Mouse (Mus musculus): ENCODE results near the gene Taok3.

The Taok3 gene

DNA sequence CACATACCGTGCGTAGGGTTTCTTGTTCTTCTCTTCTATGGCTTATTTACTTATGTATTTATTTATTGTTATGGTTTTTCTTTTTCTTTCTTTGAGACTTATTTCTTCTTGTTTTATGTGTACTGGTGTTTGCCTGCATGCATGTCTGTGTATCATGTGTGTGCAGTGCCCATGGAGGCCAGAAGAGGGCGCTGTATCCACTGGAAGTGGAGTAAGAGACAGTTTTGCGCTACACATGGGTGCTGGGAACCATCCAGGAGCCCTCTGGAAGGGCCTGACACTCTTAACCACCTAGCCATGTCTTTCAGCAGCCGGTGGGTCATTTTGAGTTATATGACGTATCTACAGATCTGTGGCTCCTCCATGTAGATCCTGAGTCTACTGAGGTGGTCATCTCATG is 64.9 kb downstream of the Taok3 start:
- DNase-seq: no peak

DNA sequence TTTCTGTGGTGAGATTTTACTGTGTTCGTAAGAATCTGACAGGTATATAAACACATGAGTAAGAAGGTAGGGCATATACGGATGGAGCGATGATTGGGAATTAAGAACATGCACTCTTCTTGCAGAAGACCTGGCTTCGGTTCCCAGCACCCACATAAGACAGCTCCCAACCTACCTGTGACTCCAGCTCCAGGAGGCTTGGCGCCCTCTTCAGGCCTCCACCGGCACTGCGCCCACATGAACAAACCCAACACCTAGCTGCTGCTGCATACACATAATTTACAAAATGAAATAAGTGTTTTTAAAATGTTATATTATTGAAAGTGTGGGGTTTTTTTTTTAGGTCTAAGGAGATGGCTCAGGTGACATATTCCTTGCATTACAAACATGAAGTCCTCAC is 65.7 kb downstream of the Taok3 start:
- DNase-seq: no peak

DNA sequence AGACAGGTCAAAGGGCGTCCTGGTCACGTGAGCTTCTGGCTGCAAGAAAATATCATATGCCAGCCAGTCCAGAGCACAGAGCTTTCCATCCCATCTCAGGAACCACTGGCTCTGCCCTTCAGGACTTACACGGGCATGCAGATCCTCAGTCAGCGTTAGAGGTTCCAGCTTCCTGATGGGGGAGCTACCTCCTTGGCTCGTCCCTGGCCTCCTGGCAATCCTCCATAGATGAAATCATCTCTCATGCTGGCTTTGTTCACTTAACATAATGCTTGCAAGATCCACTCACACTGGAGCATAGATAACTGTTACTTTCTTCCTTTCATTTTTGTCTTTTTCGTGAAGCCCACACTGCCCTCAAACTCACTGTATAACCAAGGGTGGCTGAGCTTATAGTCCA is 72.1 kb downstream of the Taok3 start:
- DNase-seq: no peak

- DNase-seq: no peak
These were observed 73.8 kb downstream of the Taok3 start for GRCm38 (mm10) chr5:117193748-117194147.

DNA sequence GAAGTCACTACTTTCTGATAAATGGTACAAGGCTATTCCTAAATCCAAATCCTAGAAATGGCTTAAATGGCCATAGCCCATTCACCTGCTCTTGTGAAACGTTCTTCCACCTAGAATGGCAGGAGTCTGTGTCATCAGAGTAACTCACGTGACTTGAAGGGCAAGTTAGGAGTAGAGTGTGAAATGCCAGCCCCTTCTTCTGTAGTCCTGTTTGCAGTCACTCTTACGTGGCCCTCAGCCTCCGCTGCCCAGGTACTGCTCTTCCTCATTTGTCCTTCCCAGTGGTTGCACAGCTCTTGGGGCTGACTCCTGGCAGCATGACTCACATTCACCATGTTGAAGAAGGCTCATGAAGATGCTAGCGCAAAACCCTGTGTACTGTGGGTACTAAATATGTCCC is 74.7 kb downstream of the Taok3 start:
- no peak for DNase-seq

- DNase-seq: no peak
These were observed 76.6 kb downstream of the Taok3 start for GRCm38 (mm10) chr5:117196551-117196950.

DNA sequence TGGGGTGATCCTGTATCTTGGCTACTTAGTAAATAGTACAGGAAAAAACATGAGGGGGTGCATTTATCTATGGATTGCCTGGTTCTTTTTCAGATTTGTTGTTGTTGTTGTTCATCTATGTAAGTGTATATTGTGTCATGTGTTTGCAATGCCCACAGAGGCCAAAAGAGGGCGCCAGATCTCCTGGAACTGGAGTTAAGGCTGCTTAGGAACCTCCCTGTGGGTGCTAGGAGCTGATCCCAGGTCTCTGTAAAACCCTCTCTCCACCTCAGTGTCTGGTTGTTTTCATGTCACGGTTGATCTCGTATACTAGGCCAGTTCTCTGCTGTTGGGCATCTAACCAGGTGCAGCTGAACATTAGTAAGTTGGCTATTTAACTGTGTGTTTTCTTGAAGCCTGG is 78.5 kb downstream of the Taok3 start:
- no peak for DNase-seq

DNA sequence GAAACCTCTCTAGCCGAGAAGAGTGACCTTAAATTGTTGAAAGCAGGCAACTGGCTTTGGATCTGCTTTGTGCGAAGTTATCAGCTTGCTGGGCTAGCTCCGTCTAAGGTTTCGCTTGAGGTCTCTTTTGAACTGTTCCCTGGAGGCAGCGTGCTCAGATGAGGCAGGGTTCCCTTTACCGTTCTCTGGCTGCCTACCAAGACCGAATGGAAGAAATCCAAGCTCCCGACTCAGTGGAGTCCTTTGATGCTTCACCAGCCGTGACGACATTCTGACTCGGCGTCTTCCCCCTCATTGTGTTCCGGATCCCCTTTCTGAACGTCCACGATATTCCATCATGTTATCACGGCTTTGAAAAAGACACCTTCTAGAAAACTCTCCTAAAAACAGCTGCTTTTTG is 87.4 kb downstream of the Taok3 start:
- DNase-seq: no peak

GRCm38 (mm10) chr5:117214016-117214415 is 94.1 kb downstream of the Taok3 start:
- DNase-seq: no peak

DNA sequence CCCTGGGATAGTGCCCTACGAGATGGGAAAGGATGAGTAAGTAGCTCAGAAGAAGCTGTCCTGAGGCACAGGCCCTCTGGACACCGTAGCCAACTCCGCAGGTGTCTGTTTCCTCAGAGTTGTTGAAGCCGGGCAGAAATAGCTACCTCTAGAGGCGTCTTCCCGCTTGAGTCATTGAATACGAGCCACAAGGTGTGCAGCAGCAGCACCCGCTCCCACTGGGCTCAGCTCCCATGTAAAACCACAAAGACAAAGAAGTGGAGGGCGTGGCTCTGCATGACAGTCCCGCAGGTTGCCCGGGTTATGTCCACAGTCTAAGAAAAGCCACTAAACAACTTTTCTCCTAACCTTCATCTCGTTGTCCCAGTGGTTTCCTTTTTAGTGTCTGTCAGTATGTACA is 111.1 kb downstream of the Taok3 start:
- DNase-seq: no peak

- no peak for DNase-seq
These were observed 116.6 kb downstream of the Taok3 start for GRCm38 (mm10) chr5:117236540-117236939.

- DNase-seq: no peak
These were observed 119.2 kb downstream of the Taok3 start for GRCm38 (mm10) chr5:117239106-117239505.

DNA sequence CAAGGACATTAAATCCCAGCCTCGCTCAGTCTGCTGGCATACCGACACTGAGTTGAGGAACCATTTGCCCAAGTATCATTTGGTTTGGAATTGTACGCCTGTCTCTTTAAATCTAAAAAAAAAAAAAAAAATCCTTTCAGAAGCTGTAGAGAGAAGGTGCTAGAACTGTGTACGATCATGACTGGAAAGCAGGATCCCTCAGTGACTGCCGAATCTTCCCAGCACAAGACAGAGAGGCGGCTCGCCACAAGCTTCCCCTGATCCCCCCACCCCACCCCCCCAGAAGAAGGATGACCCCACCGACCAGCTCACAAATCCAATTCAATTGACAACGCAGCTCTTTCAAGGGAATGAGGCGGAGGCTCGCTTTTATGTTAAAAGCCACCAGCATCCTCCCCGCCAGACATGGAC is 120.4 kb downstream of the Taok3 start:
- DNase-seq: no peak

DNA sequence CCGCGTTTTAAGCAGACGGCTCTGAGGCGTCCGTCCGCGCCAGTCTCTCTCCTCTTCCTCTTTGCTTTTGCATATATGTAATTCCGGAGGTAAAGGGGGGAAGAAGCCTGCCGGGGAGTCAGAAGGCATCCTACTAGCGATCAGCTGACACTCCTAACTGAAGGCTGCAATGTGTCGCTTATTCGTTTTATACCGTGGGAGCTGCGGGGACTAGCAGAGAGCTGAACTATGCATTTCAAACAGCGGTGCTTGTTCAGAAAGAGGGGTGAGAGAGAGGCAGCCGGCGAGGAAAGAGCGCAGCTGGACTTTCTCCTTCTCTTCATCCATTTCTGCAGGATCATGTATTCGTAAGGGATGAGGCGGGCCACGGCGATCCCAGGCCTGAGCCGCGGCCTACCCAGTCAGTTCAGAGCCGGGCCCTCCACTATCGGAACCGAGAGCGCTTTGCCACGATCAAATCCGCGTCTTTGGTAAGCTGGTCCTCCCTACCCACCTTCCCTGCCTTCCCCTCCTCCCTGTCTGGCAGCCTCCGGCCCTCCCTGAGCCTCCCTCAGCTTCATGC is 120.9 kb downstream of the Taok3 start:
- DNase-seq: no peak

DNA sequence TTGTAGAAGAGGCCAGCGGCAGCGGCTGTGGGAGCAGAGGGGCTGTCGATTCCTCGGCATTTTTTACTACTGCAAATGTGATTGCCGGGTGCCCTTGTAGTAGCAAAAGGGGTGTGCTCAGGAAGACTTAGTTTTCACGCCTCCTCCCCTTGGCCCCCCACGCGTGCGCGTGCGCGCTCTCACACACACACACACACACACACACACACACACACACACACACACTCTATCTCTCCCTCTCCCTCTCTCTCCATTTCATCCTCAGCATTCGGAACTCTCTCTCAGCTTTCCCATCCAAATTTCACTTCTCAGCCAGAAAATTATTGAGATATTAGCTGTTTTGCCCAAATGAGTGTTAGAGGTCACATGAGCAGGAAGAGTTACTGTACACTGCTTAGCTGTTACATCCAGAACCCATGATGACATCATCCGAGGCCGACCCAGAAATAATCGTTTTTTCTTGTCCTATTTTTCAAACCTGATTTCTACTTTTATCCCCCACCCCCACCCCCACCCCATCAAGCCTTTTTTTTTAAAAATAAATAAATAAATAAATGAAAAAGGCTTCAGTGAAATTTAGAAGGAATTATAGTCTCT is 122.1 kb downstream of the Taok3 start:
- DNase-seq: no peak

GRCm38 (mm10) chr5:117242671-117243478 is 122.9 kb downstream of the Taok3 start:
- no peak for DNase-seq

DNA sequence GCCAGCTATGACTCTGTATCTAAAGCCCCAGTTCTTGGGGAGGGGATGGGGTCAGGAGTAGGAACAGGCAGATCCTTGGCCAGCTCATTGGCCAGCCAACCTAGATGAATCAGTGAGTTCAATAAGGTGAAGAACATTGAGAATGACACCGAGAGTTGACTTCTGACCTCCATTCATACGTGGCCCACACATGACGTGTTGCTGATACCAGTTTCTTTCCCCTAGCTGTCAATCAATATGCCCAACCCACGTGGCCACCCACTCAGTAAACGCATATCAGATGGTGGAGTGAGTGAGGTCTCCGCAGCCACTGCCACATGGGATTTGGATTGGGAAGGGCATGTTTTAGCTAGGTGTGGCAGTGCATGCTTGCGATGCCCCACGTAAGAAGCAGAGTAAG is 125.2 kb downstream of the Taok3 start:
- DNase-seq: no peak

DNA sequence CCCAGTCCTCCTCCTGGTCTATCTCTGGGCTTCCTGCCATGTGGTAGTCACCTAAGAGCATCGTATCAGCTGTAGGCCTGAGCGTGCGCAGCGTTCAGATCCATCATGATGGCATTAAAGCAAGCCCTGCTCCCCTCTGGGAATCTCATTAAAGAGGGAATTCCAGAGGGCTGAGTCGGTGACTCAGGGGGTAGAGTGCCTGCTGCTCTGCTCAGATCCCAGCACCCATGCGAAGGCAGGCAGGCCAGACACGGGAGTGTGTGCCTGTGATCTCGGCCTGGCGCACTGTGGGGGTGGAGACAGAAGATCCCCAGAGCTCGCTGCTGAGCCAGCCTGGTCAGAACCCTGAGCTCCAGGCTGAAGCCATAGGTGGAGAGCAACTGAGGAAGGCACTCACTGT is 128.4 kb downstream of the Taok3 start:
- DNase-seq: no peak

DNA sequence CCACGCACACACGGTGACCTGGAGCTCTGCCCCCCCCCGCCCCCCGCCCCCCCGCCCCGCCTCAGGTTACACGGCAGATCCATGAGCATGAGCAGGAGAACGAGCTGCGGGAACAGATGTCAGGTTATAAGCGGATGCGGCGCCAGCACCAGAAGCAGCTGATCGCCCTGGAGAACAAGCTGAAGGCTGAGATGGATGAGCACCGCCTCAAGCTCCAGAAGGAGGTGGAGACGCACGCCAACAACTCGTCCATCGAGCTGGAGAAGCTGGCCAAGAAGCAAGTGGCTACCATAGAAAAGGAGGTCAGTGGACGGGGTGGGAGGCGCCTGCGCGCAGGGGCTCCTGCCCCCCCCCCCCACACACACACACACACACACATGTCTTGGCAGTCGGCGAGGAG is 130.9 kb downstream of the Taok3 start:
- no peak for DNase-seq

- DNase-seq: no peak
These were observed 131.8 kb downstream of the Taok3 start for GRCm38 (mm10) chr5:117251763-117252162.

- DNase-seq: no peak
These were observed 138.3 kb downstream of the Taok3 start for GRCm38 (mm10) chr5:117258276-117258675.

DNA sequence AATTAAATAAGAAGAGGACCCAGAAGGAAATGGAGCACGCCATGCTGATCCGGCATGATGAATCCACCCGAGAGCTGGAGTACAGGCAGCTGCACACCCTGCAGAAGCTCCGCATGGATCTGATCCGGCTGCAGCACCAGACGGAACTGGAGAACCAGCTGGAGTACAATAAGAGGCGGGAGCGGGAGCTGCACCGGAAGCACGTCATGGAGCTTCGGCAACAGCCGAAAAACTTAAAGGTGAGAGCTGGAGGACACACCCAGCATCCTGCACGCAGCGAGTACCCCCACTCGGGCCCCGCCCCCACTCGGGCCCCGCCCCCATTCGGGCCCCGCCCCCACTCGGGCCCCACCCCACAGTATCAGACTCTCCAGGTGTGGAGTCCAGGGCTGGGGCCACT is 143.6 kb downstream of the Taok3 start:
- no peak for DNase-seq

- DNase-seq: no peak
These were observed 144.8 kb downstream of the Taok3 start for GRCm38 (mm10) chr5:117264701-117265100.

DNA sequence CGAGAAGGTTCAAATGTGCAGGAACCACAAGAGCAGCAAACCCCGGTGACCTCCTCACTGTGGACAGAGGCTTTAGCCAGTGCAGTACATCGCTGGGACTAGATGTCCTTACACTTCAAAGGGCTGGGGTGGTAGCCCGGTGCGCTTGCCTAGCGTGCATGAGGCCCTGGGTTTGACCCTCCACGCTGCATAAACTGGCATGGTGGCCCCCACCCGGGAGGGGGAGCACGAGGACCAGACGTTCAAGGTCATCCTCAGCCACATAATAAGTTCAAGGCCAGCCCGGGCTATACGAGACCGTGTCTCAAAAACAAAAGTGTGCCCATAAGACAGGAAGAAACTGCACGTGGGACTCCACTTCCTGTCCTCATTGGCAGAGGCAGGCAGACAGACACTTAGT is 148.0 kb downstream of the Taok3 start:
- DNase-seq: no peak
